Mouse (Mus musculus) left cerebral cortex, adult 11 months (tissue): ENCODE results near the gene Slx1b.
"Not testable (repeated sequence)": the region's sequence is repeated elsewhere in the genome, so short reads cannot be mapped to it uniquely, and the experiment has no call there.

Experiments used
- DNase-seq: peaks from one replicate; pipeline ENCODE4 v3.0.0; 2022; ENCODE audit warnings: low spot score

Slx1b gene

GRCm38 (mm10) chr7:126676631-126677220, 18.9 kb downstream of the Slx1b start:
- DNase-seq: no peak

GRCm38 (mm10) chr7:126676207-126676606, 19.4 kb downstream of the Slx1b start, which contains the start of gene Sult1a1:
Sult1a1 (minus strand) TSS chr7:126676432.
- no peak for DNase-seq

DNA sequence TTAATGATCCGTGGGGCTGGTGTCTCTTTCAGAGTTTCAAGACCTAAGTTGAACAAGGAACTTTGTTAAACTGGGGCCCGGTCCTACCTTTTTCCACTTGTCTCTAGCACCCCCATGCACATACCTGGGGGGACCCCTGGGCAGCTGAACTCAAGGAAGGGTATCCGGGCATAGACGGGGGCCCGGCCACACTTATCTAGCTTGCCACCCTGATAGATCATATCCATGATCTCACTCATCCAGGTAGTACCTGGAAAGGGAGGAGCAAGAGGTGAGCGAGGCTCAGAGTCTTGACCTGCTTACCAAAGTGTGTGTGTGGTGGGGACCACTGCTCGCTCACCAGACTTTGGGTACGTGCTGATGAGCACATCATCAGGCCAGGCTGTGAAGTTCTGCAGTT, 20.5 kb downstream of the Slx1b start:
- DNase-seq: no peak

- DNase-seq: no peak
Measured at GRCm38 (mm10) chr7:126672111-126672510, 23.5 kb downstream of the Slx1b start.

- no peak for DNase-seq
Measured at GRCm38 (mm10) chr7:126670152-126670551, 25.4 kb downstream of the Slx1b start.

DNA sequence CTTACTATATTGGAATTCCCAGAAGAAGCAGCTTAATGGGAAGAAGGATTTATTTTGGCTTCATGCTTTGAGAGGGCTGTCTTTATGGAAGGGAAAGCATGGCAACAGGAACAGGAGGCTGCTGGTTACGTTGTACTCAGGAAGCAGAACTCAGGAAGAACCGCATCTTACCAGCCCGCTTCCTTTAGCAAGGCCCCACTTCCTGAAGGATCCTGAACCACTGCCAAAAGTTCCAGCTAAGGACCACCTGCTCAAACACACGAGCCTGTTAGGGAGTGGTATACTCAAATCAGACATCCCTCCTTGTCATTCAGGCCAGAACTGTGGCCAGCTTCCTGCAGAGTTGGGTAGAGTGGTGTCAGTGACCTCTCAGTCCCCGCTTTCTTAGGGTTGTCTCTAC, 27.1 kb downstream of the Slx1b start:
- DNase-seq: no peak

GRCm38 (mm10) chr7:126667495-126668090, 28.0 kb downstream of the Slx1b start:
- DNase-seq: no peak

- no peak for DNase-seq
Measured at GRCm38 (mm10) chr7:126665269-126665668, 30.3 kb downstream of the Slx1b start.

DNA sequence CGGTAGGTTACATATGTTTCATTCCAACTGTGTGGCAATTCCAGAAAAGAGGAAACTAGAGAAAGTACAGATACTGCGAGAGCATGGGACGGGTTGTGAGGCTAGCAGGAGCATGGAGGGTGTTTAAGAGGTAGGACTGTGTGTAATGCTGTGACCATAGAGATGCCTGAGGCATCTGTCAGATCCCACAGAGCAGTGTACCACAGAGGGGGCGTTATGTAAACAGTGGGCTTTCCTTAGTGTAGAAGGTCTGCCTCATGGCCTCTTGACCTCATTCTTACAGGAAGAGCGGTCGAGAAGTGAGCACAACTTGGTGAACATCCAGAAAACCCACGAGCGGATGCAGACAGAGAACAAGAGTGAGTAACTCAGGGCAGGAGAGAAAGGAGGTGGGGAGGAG, 31.9 kb downstream of the Slx1b start:
- no peak for DNase-seq

DNA sequence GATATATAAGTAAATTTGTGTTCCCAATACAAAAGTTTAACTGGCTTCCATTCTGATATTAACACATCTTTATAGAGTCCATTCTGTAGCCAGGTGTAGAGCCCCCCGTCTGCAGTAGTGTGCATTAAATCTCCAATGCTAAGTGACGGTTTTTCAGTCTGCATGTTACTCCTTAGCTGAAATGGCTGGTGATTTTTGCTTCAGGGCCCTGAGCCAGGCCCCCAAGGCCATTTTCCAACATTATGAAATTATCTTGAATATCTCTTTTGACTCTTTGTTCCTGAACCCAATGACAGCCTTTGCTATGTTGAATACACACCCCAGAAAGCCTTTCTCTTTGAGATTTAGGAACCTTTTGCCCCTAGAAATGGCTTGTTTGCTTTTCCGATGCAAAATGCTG, 35.8 kb downstream of the Slx1b start:
- no peak for DNase-seq

DNA sequence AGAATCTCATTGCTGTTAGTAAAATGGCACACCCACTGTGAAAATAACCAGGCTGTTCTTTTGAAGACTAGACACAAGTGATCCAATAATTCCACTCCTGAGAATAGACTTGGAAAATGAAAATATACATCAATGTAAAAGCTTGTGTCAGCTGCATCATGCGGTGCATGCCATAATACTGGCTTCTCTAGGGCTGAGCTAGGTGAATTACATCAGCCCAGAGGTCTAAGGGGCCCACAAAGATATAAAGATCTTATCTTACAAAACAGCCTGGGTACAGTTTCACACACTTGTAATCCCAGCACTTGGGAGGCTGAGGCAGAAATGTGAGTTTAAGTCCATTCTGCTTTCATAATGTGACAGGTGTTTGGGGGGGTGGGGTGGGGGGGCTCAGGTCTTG, 38.1 kb downstream of the Slx1b start:
- no peak for DNase-seq

DNA sequence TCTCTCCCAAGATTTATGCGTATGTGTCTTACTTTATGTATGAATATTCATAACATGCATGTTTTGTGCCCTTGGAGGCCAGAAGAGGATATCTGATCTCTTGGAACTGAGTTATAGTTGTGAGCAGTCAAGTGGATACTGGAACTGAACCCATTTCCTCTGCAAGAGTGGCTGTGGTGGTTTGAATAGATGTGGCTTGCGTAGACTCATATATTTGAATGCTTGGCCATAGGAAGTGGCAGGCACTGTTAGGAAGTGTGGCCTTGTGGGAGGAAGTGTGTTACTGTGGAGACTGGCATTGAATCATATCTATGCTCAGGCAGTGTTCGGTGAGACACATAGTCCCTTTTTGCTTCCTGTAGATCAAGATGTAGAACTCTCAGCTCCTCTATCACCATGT, 39.9 kb downstream of the Slx1b start:
- no peak for DNase-seq

- DNase-seq: no peak
Measured at GRCm38 (mm10) chr7:126653991-126654390, 41.6 kb downstream of the Slx1b start.

DNA sequence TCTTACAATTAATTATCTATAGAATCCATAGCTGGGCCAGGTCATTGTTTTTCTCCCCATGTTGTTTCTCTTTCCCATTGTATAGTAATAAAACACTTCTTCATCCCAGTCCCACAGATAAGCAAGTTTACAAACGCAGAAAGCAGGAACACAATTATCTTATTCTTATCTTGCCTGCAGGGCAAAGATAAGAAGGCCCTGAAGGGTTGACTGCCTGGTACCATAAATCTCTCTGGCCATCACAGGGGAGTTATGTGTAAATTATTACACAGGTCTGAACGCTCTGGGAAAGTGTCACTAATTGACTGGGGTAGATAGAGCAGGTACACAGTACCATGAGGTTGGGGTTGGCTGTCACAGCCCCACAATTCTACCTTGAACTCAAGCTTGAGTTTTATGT, 44.7 kb downstream of the Slx1b start:
- DNase-seq: no peak

- peak; percentile 89 for DNase-seq
Measured at GRCm38 (mm10) chr7:126649231-126650051, 46.1 kb downstream of the Slx1b start, which contains the start of gene Sgf29. Sgf29 (plus strand) TSS chr7:126649309.

DNA sequence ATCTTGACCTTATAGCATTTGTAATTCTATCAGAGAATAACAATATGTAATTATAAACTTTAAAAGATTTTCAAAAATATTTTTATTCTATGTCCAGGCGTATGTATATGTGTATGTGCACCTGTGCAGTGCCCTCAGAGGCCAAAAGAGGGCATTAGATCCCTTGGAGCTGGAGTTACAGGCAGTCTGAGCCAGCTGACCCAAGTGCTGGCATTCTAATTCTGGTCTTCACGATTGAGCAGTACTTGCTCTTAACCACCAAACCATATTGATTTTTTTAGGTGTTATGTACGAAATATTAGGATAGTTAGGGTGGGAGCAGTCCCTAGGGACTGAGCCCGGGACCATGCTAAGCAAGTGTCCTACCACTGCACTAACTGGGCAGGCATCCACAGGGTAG, 47.1 kb downstream of the Slx1b start:
- no peak for DNase-seq

DNA sequence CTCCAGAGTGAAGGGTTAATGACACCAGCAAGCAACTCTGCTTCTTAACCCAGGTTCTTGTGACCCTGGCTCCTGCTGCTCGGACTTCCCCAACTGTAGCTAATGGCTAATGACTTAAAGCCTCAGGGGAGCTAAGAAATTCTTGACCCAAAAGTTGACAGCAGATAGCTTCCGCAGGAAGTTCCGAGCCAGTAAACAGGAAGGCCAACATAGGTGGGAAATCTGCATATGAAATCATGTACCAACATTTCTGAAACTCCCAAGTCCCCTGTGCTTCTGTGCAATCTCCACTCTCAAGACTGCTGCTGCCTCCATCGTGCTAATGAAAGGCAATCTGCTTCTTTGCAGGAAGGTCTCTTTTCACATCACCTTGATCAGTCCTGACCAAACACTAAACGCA, 49.9 kb downstream of the Slx1b start:
- no peak for DNase-seq

GRCm38 (mm10) chr7:126644914-126645313, 50.7 kb downstream of the Slx1b start:
- no peak for DNase-seq

- DNase-seq: no peak
Measured at GRCm38 (mm10) chr7:126644345-126644744, 51.2 kb downstream of the Slx1b start.

- DNase-seq: not testable (repeated sequence)
Measured at GRCm38 (mm10) chr7:126643244-126643617, 52.4 kb downstream of the Slx1b start.

DNA sequence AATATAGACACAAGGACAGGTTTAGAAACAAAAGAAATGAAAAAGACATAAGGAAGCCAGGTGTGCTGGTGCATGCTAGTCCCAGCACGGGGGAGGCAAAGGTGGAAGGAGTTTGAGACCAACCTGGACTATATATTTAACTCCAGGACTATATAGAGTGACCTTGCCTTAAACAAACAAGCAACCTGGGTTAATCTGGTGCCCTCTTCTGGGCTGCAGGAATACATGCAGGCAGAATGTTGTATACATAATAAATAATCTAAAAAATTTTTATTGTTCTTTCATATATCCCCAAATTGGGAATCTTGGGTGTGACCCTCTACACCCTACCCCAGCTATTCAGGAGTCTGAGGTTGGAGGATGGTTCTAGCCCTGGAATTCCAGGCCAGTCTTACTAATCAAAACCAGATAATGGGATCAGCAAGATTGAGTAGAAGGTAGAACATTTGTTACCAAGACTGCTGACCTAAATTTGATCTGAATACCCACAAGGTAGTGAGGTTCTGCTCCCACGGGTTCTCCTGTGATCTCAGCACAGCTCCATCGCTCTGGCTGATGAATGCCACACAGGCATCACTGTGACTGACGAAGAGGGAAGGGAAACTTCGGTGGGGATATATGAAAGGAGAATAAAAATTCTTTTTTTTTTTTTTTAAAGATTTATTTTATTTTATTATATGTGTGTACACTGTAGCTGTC, 52.9 kb downstream of the Slx1b start:
- DNase-seq: no peak
